In genomic region chr8:79952857-79953256, GRCm38 (mm10) we compare ENCODE assay signal across 9 mouse cellular contexts.
DNase-seq lines count a peak whose midpoint lies in the region; TF ChIP-seq lines count a peak whose summit lies in the region.
"Had no signal": no experiment of that assay in that cellular context is flagged by ENCODE, and none has a peak within 500 bp of the region (broad histone marks: within the 10 kb centered on the region; RNA-seq: fewer than 3 reads in every experiment).

No protein-coding gene starts in this region.

- peak; percentile 38 for DNase-seq in adrenal gland, postnatal 10 days
- no peak for DNase-seq in adrenal gland, adult 18-20 months (ENCODE audit: low spot score in 2 of 2)
- DNase-seq in liver, adult 2 months (ENCODE audit: extremely low read depth, low read depth, low spot score), result peak; percentile 21
- no peak for DNase-seq in liver
- peak; percentile 30 for DNase-seq in embryo, embryonic 10 days (ENCODE audit: low spot score)
- no peak for DNase-seq in heart, postnatal 14 days
- no peak for DNase-seq in right cerebral cortex, postnatal 10 days (ENCODE audit: low spot score in 2 of 2)
- DNase-seq: cerebellum, adult 18-20 months had no signal

- H3K4me1 ChIP-seq in liver, adult 2 months (ENCODE audit: control insufficient read depth, insufficient read depth, low read length), result no peaks in the 10 kb centered on the region
- no peaks in the 10 kb centered on the region for H3K4me1 ChIP-seq in small intestine, adult 2 months (ENCODE audit: control insufficient read depth, insufficient read depth, insufficient read length, low read length)

- no peak for TF ChIP-seq POLR2A in liver, adult 2 months (IDR thresholded peaks at IDR 0.05; ENCODE audit: extremely low read depth, insufficient read depth, low read length)
- TF ChIP-seq POLR2A in small intestine, adult 2 months (IDR thresholded peaks at IDR 0.05; ENCODE audit: low read depth, low read length), result no peak

- H3K9ac ChIP-seq in liver, adult 2 months (ENCODE audit: low read depth, low read length), result no peak overlapping the region

- intact Hi-C loops in heart, postnatal 14 days (cut with DNase I), result no loop called here

- peak; percentile 18; the same call in 1 of the 2 replicates for TF ChIP-seq CTCF in liver, adult 2 months (IDR thresholded peaks at IDR 0.05; ENCODE audit: low read depth, low read length)
- TF ChIP-seq CTCF in small intestine, adult 2 months (IDR thresholded peaks at IDR 0.05; ENCODE audit: extremely low read depth, insufficient read length, insufficient replicate concordance, low read depth, low read length), result peak; percentile 33; the same call in 1 of the 2 replicates

- no peaks in the 10 kb centered on the region for H3K27me3 ChIP-seq in liver, adult 2 months (ENCODE audit: control insufficient read depth, insufficient read depth, low read length)
- H3K27me3 ChIP-seq in small intestine, adult 2 months (ENCODE audit: control insufficient read depth, insufficient read depth, low read length), result no peaks in the 10 kb centered on the region

- H3K79me2 ChIP-seq in liver, adult 2 months (ENCODE audit: control insufficient read depth, insufficient read depth, low read length), result no peaks in the 10 kb centered on the region

- H3K36me3 ChIP-seq in liver, adult 2 months (ENCODE audit: control insufficient read depth, insufficient read depth, low read length), result no peaks in the 10 kb centered on the region
- no peaks in the 10 kb centered on the region for H3K36me3 ChIP-seq in small intestine, adult 2 months (ENCODE audit: control insufficient read depth, insufficient read depth, low read length)

- H3K27ac ChIP-seq in liver, adult 2 months (replicated peaks; ENCODE audit: insufficient read depth, low read depth, low read length), result no peak overlapping the region
- H3K27ac ChIP-seq in small intestine, adult 2 months (ENCODE audit: insufficient read depth, low read depth, low read length), result no peak overlapping the region

- WGBS in liver, adult 2 months, result 22% methylated on average over 3 of the region's 3 CpGs
- WGBS in small intestine, adult 2 months, result 23% methylated on average over 3 of the region's 3 CpGs

- no peak overlapping the region for H3K4me3 ChIP-seq in liver, adult 2 months (ENCODE audit: insufficient read depth, low read depth, low read length)
- no peak overlapping the region for H3K4me3 ChIP-seq in small intestine, adult 2 months (ENCODE audit: low read depth, low read length)

Comparison
In these comparisons a context has a peak if more than half of its experiments do, and no peak if none do; other contexts are left out.
1. DNase-seq: peak in adrenal gland, postnatal 10 days (single experiment), liver, adult 2 months (single experiment) and embryo, embryonic 10 days (single experiment); none in adrenal gland, adult 18-20 months (0 of 2), liver (single experiment), heart, postnatal 14 days (0 of 2) and right cerebral cortex, postnatal 10 days (0 of 2).